Mouse (Mus musculus) gastrocnemius, adult 18-20 months (tissue): ENCODE data around the gene Faxc. TPM values are rescaled to one million over a fixed set of nuclear protein-coding genes. Genes with fewer than 3 reads are reported as not detected.

ENCODE experiments used
- DNase-seq: peaks from one replicate; pipeline ENCODE4 v3.0.0; 2021; ENCODE audit warnings: low spot score
- total RNA-seq, 2 experiments: library from RNA; stranded (reverse); gene quantifications; 2 replicates each; pipeline ENCODE4 v1.2.3; 2021

Faxc gene
- total RNA-seq, 2 experiments from 2014 or later, result 0.46 to 0.55 TPM

DNA sequence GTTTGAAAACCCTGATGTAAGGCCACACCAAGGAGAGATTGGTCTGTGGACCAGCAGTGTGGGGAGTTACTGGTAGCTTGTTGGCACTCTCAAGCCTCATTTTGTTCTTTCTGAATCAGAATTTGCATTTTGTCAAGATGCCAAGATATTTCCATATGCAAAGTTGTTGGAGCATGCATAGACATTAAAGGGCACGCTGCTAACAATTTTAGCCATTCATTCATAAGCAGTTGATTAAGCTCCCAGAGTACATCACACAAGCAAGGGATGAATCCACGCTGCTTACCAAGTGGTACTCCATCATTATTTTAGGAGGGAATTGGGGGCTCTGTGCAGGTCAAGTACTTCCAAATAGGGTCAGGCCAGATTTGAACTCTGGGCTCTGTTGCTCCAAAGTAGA, 98.8 kb downstream of the Faxc start:
- DNase-seq, result no peak

Other genes with a start within 250 kb of the Faxc start
- gene Prdm13, start 245.4 kb upstream of the Faxc start, total RNA-seq, result not detected
- 10 to 100 TPM in 1 of 2 experiments, 1 to 10 TPM in 1; 8.5 to 10.7 TPM for gene Ccnc, start 203.6 kb upstream of the Faxc start, total RNA-seq
- 10 to 100 TPM; 16.9 to 18.5 TPM for gene Usp45, start 164.2 kb upstream of the Faxc start, total RNA-seq
- 10 to 100 TPM; 14.5 to 15.0 TPM for gene Tstd3, start 164.1 kb upstream of the Faxc start, total RNA-seq
- gene Pnisr, start 83.7 kb upstream of the Faxc start, total RNA-seq, result 10 to 100 TPM; 31.8 to 32.6 TPM
- gene Coq3, start 51.7 kb upstream of the Faxc start, total RNA-seq, result 10 to 100 TPM; 15.1 to 16.2 TPM